Mouse (Mus musculus) hindbrain, embryonic 16.5 days (tissue): ENCODE results near the gene Cyb561d2. TPM values are rescaled to one million over a fixed set of nuclear protein-coding genes. Genes with fewer than 3 reads are reported as not detected.
"Not testable (repeated sequence)": the region's sequence is repeated elsewhere in the genome, so short reads cannot be mapped to it uniquely, and the experiment has no call there.

Experiments used
- ATAC-seq: fragments of 200-750 bp; cut with Nextera tagmentation; 2 replicates; pipeline ENCODE4 v1.8.0; 2017; ENCODE audit warnings: moderate TSS enrichment, moderate library complexity
- H3K27ac ChIP-seq: fragments of 300-500 bp; sonication (generic); 2 replicates; pipeline ENCODE4 v1.5.1; 2014; ENCODE audit warnings: low read depth, mild to moderate bottlenecking, control low read depth, low read length, moderate library complexity
- H3K27me3 ChIP-seq: fragments of 300-500 bp; sonication (generic); replicated peaks from 2 replicates; pipeline ENCODE4 v1.6.1; 2014; ENCODE audit warnings: low read length; ENCODE audit not compliant: control insufficient read depth, insufficient read depth
- H3K36me3 ChIP-seq: fragments of 300-500 bp; sonication (generic); 2 replicates; pipeline ENCODE4 v1.6.1; 2014; ENCODE audit warnings: mild to moderate bottlenecking, low read length, moderate library complexity, mixed read lengths; ENCODE audit not compliant: control insufficient read depth, insufficient read depth
- H3K4me1 ChIP-seq: fragments of 300-500 bp; sonication (generic); 2 replicates; pipeline ENCODE4 v1.6.1; 2014; ENCODE audit warnings: low read depth, low read length; ENCODE audit not compliant: control insufficient read depth, insufficient read depth
- H3K4me2 ChIP-seq: fragments of 300-500 bp; sonication (generic); 2 replicates; pipeline ENCODE4 v1.6.1; 2014; ENCODE audit warnings: mild to moderate bottlenecking, low read length, control low read depth, moderate library complexity
- H3K4me3 ChIP-seq: fragments of 300-500 bp; sonication (generic); 2 replicates; pipeline ENCODE4 v1.5.1; 2014; ENCODE audit warnings: mild to moderate bottlenecking, low read length, control low read depth, moderate library complexity
- H3K9ac ChIP-seq: fragments of 300-500 bp; sonication (generic); 2 replicates; pipeline ENCODE4 v1.6.1; 2014; ENCODE audit warnings: low read depth, mild to moderate bottlenecking, control low read depth, low read length, moderate library complexity
- H3K9me3 ChIP-seq: fragments of 300-500 bp; sonication (generic); 2 replicates; pipeline ENCODE4 v1.6.1; 2014; ENCODE audit warnings: mild to moderate bottlenecking, low read length, moderate library complexity; ENCODE audit not compliant: control insufficient read depth
- WGBS: fragments of 180-500 bp; shearing (Covaris S2); extraction: QIAGEN DNeasy Blood & Tissue Kit; methylation state at CpG from one replicate; pipeline ENCODE4 v1.1.7; 2014; 5-methylcytosine and 5-hydroxymethylcytosine counted together
- polyA plus RNA-seq: library from polyadenylated mRNA; unstranded; fragments of >200 nt; fragmentation: Nextera tagmentation; extraction: Ambion mirVana; gene quantifications from 2 replicates; pipeline ENCODE4 v1.2.1, GENCODE M21; 2015

Gene Cyb561d2
- polyA plus RNA-seq, 1 experiment from 2014 or later = 59.0 TPM

GRCm38 (mm10) chr9:107581584-107581983 lies 39.6 kb upstream of the Cyb561d2 start:
- H3K9ac ChIP-seq = no peak overlapping the region; the same call in 1 of the 2 replicates
- no peak for ATAC-seq

DNA sequence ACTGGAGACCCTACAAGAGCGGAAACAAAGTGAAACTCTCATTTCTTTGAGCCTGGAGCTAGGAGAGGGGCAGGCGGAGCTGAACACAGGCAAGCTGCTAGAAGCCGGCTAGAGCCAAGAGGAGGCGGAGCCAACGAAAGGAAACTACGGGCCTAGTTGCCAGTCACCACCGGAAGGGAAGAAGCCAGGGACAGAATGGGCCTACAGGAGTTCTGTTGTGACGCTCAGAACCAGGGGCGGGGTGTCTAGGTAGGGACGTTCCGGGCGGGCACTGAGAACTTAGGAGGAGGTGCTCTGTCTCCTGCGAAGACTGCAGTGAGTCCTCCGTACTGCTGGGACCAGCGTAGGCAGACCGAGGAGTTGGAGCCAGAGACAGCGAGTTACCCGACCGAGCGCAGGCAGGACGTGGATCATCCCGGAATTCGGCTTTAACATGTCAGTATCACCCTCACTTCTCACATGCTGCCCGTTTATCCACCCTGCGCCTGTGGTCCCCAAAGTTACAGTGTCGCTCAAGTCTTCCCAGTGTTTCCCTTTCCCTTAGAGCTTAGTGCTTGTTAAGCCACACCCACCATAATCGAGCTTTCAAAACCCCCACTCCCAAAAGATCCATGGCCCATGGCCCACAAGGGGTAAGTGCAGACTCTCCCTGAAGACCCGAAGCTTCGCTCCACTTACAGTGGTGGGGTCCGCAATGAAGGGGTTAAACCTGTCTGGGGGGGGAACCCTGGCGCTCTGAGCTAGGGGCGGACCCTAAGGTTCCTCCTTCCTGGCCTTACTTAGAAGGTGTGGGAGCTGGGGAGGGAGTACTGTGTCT lies 38.7 kb upstream of the Cyb561d2 start, which contains the start of gene Hyal3:
Gene Hyal3 (plus strand): TSS at position 318 of the 817 bp plus-strand sequence.
- Histone ChIP-seq H3K4me3 (peak within 1 kb of the TSS; percentile 71), H3K9me3 (no peaks in the 10 kb centered on the region), H3K4me1 (peaks cover 28% of the 10 kb centered on the region), H3K27ac (peak within 1 kb of the TSS; percentile 85), H3K9ac (peak within 1 kb of the TSS; percentile 77), H3K36me3 (no peaks in the 10 kb centered on the region), H3K27me3 (no peaks in the 10 kb centered on the region), H3K4me2 (peak within 1 kb of the TSS; percentile 87)
- ATAC-seq = peak; percentile 81
- WGBS = under 1% methylated on average over 32 of the region's 32 CpGs

More at GRCm38 (mm10) chr9:107581584-107581983, 39.6 kb upstream of the Cyb561d2 start:
- Histone ChIP-seq H3K4me2 (peak overlapping the region; percentile 87), H3K4me1 (peaks cover 28% of the 10 kb centered on the region), H3K9me3 (no peaks in the 10 kb centered on the region), H3K27ac (no peak overlapping the region), H3K4me3 (peak overlapping the region; percentile 71), H3K27me3 (no peaks in the 10 kb centered on the region), H3K36me3 (no peaks in the 10 kb centered on the region)
- WGBS = 68% methylated on average over 4 of the region's 4 CpGs

GRCm38 (mm10) chr9:107579023-107579900 lies 37.3 kb upstream of the Cyb561d2 start:
- peaks cover 28% of the 10 kb centered on the region for H3K4me1 ChIP-seq
- H3K9me3 ChIP-seq = no peaks in the 10 kb centered on the region
- H3K4me3 ChIP-seq = no peak overlapping the region
- ATAC-seq = no peak
- WGBS = 89% methylated on average over 14 of the region's 14 CpGs
- H3K9ac ChIP-seq = 0 out of 2 replicates have a peak overlapping the region, but pooled peaks have one; percentile 19
- H3K4me2 ChIP-seq = no peak overlapping the region
- no peaks in the 10 kb centered on the region for H3K27me3 ChIP-seq
- H3K36me3 ChIP-seq = peaks cover 3% of the 10 kb centered on the region; the same call in 1 of the 2 replicates
- H3K27ac ChIP-seq = no peak overlapping the region

GRCm38 (mm10) chr9:107578587-107578986 lies 36.6 kb upstream of the Cyb561d2 start, which contains the start of gene Naa80:
Naa80 (plus strand) TSS chr9:107578887.
- Histone ChIP-seq H3K27ac (no peak within 1 kb of the TSS), H3K4me1 (peaks cover 28% of the 10 kb centered on the region), H3K27me3 (no peaks in the 10 kb centered on the region), H3K9me3 (no peaks in the 10 kb centered on the region), H3K4me2 (no peak within 1 kb of the TSS; the same call in 1 of the 2 replicates), H3K4me3 (no peak within 1 kb of the TSS), H3K36me3 (peaks cover 3% of the 10 kb centered on the region; the same call in 1 of the 2 replicates), H3K9ac (0 out of 2 replicates have a peak within 1 kb of the TSS, but pooled peaks have one; percentile 19)
- WGBS = 74% methylated on average over 3 of the region's 3 CpGs
- no peak for ATAC-seq

GRCm38 (mm10) chr9:107577871-107578270 lies 35.9 kb upstream of the Cyb561d2 start:
- H3K27me3 ChIP-seq = no peaks in the 10 kb centered on the region
- peaks cover 28% of the 10 kb centered on the region for H3K4me1 ChIP-seq
- H3K36me3 ChIP-seq = peaks cover 3% of the 10 kb centered on the region; the same call in 1 of the 2 replicates
- no peaks in the 10 kb centered on the region for H3K9me3 ChIP-seq
- H3K9ac ChIP-seq = 0 out of 2 replicates have a peak overlapping the region, but pooled peaks have one; percentile 7
- H3K4me2 ChIP-seq = no peak overlapping the region; the same call in 1 of the 2 replicates
- no peak overlapping the region for H3K4me3 ChIP-seq
- ATAC-seq = no peak
- 94% methylated on average over 10 of the region's 10 CpGs for WGBS
- H3K27ac ChIP-seq = no peak overlapping the region

DNA sequence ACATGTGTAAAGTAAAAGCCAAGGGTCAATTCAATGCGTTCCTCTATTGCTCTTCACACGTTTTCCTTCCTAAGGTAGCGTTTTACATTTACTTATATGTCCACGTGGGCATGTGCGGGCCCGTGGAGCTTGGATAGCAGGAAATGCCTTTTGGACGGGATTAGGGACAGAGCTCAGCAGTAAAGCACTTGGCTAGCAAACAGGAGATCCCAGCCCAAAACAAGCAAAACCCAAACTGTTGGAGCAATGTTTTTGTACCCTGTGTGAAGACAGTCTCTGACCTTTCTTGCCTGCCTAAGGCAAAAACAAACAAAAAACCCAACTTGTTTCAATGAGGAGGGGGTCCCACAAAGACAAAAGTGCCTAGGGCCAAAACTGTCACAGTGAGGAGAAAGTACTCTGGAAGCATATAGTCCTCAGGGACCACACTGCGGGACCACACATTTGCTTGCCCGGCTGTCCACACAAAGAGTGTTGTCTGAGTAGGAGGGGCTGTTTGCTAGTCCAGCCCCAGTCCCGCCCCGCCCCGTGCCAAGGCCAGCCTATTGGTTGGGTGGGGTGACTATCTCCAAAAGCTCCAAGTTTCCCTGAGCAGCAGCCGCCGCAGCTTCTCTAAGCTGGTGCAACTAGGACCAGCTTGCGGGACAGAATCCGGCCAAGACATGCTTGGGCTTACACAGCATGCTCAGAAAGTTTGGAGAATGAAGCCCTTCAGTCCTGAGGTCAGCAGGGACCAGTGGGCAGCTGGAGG lies 34.5 kb upstream of the Cyb561d2 start, which contains the start of gene Hyal1:
Gene Hyal1 (plus strand): TSS at position 571 of the 751 bp plus-strand sequence.
- peaks cover 27% of the 10 kb centered on the region for H3K4me1 ChIP-seq
- H3K4me2 ChIP-seq = peak within 1 kb of the TSS; percentile 49
- peaks cover 12% of the 10 kb centered on the region for H3K36me3 ChIP-seq
- WGBS = 27% methylated on average over 16 of the region's 16 CpGs
- no peaks in the 10 kb centered on the region for H3K27me3 ChIP-seq
- no peaks in the 10 kb centered on the region for H3K9me3 ChIP-seq
- peak; percentile 56 for ATAC-seq
- peak within 1 kb of the TSS; percentile 25 for H3K4me3 ChIP-seq
- H3K27ac ChIP-seq = peak within 1 kb of the TSS; percentile 71
- H3K9ac ChIP-seq = peak within 1 kb of the TSS; percentile 50; the same call in 1 of the 2 replicates

DNA sequence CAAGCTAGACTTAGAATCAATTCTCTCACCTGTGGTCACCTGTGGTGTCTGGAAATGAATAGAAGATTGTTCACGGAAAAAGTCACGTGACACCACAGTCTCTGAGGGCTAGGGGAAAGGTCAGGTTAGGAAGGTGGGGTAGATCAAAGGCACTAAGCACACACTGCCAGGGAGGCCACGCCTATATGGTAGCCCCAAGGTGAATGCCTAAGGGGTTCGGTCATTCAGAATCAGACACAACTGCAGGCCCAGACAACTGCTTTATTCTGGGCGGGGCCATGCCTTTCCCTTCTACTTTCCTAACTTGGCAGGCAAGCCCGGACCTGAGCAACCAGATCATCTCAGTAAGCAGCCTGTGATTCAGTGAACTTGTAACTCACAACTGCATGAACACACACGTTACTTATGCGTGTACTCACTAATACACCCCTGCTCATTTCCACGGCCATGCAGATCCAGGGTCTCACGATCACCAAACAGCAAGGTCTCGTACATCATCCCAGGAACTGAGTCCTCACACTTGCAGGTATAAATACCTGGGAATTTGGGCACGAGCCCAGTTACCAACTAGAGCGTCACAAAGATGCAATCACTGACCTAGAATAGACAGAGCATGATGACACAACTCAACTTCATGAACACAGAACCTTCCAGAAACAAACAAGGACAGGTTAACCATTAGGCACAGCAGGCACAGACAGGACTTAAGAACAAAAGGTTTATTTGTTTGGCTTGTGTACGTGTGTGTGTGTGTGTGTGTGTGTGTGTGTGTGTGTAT lies 33.8 kb upstream of the Cyb561d2 start:
- H3K4me2 ChIP-seq = no peak overlapping the region; the same call in 1 of the 2 replicates
- H3K9ac ChIP-seq = no peak overlapping the region
- H3K27me3 ChIP-seq = no peaks in the 10 kb centered on the region
- peaks cover 29% of the 10 kb centered on the region for H3K4me1 ChIP-seq
- H3K36me3 ChIP-seq = peaks cover 17% of the 10 kb centered on the region
- no peak overlapping the region for H3K4me3 ChIP-seq
- no peak overlapping the region for H3K27ac ChIP-seq
- ATAC-seq = no peak
- WGBS = 87% methylated on average over 14 of the region's 14 CpGs
- no peaks in the 10 kb centered on the region for H3K9me3 ChIP-seq

DNA sequence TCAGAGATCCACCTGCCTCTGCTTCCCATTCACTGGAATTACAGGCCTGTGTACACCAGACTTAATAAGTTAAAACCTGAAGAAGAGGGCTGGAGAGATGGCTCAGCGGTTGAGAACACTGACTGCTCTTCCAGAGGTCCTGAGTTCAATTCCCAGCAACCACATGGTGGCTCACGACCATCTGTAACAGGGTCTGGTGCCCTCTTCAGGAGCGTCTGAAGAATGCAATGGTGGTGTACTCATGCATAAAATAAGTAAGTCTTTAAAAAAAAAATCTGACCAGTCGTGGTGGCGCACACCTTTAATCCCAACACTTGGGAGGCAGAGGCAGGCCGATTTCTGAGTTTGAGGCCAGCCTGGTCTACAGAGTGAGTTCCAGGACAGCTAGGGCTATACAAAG lies 31.8 kb upstream of the Cyb561d2 start:
- not testable (repeated sequence) for H3K4me3 ChIP-seq, H3K4me2 ChIP-seq, H3K27ac ChIP-seq, ATAC-seq, H3K9me3 ChIP-seq, H3K27me3 ChIP-seq, H3K9ac ChIP-seq
- 79% methylated on average over 6 of the region's 6 CpGs for WGBS
- H3K4me1 ChIP-seq = peaks cover 26% of the 10 kb centered on the region
- H3K36me3 ChIP-seq = peaks cover 17% of the 10 kb centered on the region
